Mouse (Mus musculus) bone marrow, adult 2 months (tissue): ENCODE results near the gene Taf10.

Source experiments
- CTCF ChIP-seq: fragments of 200-500 bp; IDR thresholded peaks from 2 replicates; pipeline ENCODE4 v1.5.1; 2011; ENCODE audit warnings: low read length, control low read depth; ENCODE audit not compliant: control insufficient read depth, insufficient read depth
- POLR2A ChIP-seq: fragments of 200-500 bp; IDR thresholded peaks from 2 replicates; pipeline ENCODE4 v1.6.1; 2011; ENCODE audit warnings: low read depth, mild to moderate bottlenecking, control low read depth, low read length, borderline replicate concordance; ENCODE audit not compliant: control insufficient read depth

DNA sequence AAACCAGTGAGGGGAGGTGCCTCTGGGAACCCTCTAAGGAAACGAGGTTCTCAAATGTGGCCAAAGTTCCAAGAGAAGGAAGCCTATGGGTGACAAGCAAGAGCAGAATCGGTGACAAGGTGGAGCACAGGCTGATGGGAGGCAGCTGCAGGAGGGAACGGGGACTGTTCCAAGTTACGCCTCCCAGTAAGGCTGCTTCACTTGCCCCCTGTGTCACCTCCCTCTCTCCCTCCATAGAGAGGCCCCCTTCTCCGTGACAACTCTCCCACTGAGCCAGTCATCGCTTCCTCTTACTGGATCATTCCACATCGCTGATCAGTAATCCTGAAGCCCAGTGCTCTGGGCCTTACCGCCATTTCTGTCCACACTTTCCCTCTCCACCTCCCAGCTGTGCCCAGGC, 30.5 kb upstream of the Taf10 start:
- TF ChIP-seq POLR2A (no peak), CTCF (no peak)
